Mouse (Mus musculus): ENCODE measurements at regions not wholly inside any gene's neighbourhood (a gene's known extent, or its start where the extent isn't known, plus 50 kb on each side); places are given as distances from the start of the nearest gene placed in this dataset.

DNA sequence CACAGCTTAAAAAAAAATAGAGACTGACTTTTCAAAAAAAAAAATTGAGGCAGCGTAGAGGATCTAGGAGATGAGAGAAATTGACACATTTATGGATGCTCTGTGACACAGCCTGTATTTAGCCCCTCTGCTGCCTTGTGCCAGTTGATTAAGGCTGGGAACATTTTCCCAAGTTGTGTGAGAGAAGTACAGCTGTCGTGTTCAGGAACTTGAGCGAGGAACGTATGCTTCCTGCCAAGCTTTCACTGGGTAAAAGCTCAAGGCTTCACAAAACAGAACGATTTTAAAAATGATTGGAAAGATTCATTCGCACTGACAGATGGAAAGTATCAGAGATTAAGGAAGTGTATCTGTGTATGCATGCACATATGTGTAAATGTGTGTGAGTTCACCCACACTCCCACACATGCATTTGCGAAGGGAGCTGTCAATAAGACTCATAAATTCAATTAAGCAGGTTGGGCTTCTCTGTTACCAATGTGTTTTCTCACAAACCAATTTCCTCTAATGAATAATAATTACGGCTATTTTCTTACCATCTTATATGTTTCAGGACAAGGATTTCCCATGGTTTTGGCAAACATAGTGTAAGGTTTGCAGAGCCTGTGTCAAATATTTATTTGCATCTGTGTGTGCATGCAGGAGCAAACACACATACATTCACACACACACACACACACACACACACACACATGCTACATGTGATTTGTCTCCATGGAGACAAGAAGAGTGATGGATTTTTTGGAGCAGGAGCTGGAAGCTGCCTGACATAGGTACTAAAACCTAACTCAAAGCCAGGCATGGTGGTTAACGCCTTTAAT is 662.9 kb upstream of the Kirrel3 start:
- DNase-seq: no peak

DNA sequence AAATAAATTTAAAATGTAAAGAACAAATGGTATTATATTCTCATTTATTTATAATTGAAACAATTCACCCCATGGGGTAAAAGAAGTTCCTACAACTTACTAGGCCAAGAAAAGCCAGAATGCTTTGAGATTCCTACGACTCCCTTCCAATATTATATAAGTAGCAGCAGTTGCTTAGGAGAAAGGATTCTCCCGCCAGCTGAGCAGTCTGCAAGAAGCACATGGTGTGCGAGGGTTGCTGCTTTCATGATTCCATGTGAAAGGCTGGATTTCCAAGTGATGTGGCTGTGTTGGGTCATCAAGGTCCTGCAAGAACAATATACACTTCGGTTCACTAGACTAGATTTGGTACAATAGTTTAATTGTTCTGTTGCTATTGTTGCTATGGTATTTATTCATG is 659.6 kb upstream of the Kirrel3 start:
- peak; percentile 15 for DNase-seq

- DNase-seq: no peak
These were observed 658.3 kb upstream of the Kirrel3 start for GRCm38 (mm10) chr9:33827409-33827808.

DNA sequence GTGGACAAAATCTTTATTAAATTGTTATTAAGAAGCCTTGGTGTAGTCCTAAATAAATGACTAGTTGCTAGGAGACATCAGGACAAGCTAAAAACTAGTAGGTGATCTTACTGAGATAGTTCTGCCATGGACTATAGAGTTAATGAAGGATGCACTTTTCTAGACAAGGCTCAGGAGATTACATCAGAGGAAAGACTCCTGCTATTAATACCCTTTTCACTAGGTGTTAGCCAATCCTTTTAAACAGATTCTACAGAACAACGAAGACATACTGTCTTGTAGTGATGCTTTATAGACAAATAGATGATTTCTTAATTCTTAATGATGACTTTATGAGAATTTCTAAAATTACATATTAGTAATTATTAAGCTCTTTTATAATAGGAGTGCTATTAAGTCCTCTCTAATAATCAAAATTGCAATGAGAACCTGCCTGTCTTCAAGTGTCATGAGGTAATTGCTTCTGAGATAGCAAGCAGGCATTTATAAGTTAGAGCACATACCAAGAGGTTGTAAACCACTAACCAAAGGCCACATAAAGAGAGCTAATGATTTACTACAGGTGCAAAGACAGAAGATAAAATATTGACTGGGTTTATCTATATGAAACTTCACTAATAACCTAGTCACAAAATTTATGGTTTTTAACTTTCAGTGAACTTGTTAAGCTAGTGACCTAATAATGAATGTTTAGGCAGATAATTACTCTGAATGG is 647.9 kb upstream of the Kirrel3 start:
- no peak for DNase-seq

DNA sequence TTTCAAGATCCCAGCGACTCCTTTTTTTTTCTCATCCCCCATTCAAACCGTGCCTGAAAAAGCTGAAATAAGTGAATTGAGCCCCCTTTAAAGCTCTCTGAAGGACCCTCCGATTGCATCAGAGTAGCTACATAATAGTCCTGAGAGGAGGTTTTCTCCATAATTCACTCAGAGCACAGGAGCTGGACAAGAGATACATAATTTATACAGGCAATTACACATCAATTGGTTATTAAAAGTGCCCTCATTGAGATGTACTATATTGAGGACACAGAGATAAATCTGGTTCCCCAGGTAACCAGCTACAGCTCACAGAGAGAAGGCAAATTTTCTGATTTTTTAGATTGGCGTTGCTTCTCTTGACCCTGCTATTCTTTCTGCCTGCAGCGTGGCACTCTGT is 636.1 kb upstream of the Kirrel3 start:
- no peak for DNase-seq

- no peak for DNase-seq
These were observed 635.7 kb upstream of the Kirrel3 start for GRCm38 (mm10) chr9:33850024-33850423.

DNA sequence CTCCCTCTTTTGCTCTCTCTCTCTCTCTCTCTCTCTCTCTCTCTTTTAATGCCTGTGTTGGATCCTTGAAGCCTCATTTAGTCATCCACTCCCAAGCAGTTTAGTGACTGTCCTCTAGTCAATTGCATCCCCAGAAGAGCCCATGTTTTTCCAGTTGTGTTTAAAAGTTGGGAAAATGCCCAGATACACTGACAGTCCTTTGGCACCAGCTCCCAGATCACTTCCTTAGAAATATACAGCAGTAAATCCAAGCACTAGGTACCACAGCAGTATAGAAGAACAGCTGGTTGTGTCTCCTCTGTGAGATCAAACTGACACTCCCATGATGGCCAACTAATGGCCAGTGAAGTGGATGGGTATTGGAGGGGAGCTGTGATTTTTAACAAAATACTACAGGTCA is 634.7 kb upstream of the Kirrel3 start:
- DNase-seq: no peak

GRCm38 (mm10) chr9:33856169-33856568 is 629.5 kb upstream of the Kirrel3 start:
- DNase-seq: peak; percentile 20

DNA sequence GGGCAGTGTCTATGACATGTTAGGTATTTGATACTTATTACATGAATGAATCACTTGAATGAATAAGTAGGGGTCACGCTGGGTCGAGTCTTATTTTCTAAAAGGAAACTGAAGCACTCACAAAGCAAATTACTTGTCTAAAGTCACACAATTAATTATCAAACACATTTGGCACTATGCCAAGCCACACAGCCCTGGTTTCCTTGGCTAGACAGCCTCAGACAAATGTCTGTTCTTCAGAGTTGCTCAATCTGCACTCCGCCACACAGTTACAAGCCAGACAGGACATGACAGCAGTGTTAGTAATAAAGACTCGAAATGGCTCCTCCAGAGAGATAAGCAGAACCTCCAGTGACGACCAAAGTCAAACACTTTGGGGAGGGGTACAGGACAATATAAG is 627.2 kb upstream of the Kirrel3 start:
- no peak for DNase-seq

DNA sequence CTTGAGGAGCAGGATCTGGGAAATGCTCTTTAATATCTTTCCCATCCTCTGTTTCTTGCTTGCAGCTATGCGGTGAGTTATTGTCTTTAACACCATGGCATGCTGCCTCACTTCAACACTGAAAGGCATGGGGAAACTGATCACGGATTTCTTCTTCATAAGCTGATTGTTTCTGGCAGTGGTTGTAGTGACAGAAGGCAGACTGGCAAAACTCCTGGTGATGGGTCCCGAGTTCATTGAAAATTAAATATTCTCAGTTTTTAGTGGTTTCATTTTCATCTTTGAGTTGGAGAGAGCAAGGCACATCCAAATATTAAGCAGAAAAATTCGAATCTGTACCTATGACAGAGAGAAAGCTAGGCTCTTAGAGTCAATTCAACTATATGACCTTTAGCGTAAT is 617.0 kb upstream of the Kirrel3 start:
- no peak for DNase-seq

GRCm38 (mm10) chr9:33887279-33887678 is 598.4 kb upstream of the Kirrel3 start:
- DNase-seq: no peak

GRCm38 (mm10) chr9:33892001-33892400 is 593.7 kb upstream of the Kirrel3 start:
- no peak for DNase-seq

DNA sequence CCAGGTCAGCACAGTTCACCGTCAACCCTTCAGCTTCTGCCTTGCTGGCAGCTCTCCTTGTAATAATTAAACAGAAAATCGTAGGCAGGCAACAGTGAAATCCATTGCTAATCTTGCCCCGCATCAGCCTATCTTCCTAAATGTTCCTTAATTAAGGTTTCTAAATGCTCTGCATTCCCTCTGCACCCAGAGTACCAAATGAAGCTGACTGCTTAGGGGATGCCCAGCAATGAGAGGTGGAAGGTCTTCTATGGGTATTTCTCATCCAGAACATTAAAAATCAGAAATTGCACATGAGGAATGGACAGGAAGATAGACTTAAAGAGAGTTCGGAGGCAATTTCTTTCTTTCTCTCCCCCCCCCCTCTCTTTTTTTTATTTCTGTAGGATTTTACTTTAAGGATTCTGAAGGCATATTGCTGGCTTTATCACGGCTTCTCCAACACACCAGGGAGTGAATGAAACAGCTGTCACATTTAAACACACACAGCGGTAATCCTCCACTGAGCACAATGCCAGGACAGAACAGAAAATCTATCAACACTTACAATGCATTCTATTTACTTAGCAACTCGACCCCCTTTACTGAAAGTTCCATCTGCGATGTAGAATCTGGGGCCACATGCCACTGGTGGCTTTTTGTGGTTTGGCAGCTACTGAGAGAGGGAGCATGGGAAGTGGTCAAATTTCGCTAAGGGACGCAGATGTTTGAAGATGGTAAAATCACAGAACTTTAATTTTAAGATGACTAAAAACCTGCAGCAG is 584.2 kb upstream of the Kirrel3 start:
- no peak for DNase-seq

DNA sequence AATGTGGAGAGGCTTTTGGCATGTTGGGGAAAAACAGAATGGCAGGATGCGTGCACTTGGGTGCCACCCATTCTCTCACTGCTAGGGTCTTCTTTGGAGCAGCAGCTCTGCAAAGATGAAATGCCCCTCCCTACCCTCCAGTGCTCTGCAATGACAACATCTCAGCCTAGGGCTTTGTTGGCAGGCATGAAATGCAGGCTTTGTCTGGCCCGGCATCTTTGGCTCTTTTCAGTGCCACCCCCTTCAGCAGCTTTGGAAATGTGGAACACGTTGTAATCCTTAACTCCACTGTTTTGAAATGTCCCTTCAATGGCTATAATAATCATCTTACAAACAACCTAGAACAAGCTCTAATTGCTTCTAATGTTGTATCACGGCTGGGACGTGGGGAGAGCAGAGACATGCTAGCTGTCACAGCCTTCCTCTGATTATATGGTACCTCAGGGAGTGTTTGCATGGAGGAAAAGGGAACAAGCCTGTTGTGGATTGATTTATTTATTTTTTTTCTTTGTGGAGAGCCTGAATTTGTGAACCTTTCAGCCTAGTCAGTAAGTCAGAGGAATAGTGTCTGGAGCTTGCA is 581.6 kb upstream of the Kirrel3 start:
- no peak for DNase-seq

- DNase-seq: no peak
These were observed 570.8 kb upstream of the Kirrel3 start for GRCm38 (mm10) chr9:33914919-33915318.

DNA sequence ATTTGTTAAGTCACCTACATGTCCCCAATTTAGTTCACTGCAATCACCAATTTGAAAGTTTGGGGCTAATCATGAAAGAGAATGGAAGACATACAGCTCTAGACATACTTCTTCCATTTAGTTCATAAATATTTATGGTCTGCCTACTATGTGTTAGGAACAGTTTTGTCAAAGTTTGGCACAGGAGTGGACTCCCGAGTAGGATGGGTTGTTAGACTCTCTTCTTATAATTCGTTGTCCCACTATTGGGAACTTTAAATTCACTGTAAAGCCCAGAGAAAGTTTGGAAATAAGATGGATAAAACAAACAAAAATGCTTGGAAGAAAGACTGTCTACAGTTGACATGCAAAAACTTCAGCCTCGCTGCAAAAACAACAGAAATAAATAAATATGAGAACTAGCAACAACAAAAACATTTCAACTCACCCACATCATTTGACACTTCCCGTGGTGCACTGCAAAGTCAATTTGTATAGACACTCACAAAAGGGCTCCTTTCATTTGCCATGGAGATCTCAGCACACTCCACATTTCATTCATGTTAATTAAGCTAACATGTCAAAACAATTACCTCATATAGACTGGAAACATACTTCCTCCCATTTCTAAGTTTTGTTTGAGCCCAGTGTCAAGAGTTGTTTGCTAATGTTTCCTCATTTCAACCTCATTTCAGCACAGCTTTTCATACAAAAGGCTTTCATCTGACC is 570.2 kb upstream of the Kirrel3 start:
- no peak for DNase-seq

DNA sequence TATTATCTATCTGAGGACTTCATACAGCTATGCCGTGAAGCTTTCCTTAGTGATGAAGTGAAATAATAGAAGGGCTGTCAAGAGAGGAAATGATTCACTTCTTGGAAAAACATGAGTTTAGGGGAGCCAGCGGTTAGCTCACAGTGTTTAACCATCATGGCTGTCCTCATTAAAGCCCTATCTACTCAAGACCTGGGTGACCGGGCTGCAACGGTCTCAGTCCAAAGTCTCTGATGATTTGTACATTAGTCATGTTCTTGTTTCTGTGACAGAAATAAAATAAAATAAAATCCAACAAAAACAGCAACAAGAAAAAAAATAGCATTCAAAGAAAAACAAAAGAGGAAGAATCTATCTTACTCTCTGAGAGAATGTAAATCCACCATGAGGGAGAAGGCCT is 555.4 kb upstream of the Kirrel3 start:
- DNase-seq: no peak

DNA sequence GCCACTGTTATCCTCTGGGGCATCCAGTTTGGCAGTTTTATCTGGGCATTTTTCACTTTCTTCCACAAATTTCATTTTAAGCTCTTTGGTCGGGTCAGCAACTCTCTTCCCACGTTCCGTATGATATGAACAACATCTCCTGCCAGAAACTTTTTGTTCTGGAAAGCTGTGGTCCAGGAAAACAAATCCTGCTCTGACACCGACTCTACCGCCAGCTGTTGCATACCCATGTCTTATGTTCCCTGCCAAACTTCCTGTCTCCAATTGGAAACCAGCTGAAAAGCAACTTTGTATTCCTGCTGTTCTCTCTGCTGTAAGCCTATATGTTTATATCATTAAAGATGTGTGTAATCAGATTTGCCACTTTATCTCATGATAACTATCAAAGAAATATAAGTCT is 551.6 kb upstream of the Kirrel3 start:
- DNase-seq: no peak

GRCm38 (mm10) chr9:33954319-33954718 is 531.4 kb upstream of the Kirrel3 start:
- DNase-seq: no peak
